Mouse (Mus musculus) spleen, adult 10 weeks (tissue): ENCODE measurements around the gene Vmn1r10. TPM values are rescaled to one million over a fixed set of nuclear protein-coding genes. Genes with fewer than 3 reads are reported as not detected.

Experiments
- polyA plus RNA-seq: library from polyadenylated mRNA; stranded (reverse); fragments of 350-450 nt; fragmentation: Illumina TruSeq; extraction: RNeasy Lipid Tissue Mini Kit (QIAGEN cat#74804); gene quantifications from one replicate; pipeline ENCODE4 v1.2.3, GENCODE M21; 2015; ENCODE audit warnings: low replicate concordance; ENCODE audit not compliant: insufficient read depth

Vmn1r10 gene
- polyA plus RNA-seq = not detected

DNA sequence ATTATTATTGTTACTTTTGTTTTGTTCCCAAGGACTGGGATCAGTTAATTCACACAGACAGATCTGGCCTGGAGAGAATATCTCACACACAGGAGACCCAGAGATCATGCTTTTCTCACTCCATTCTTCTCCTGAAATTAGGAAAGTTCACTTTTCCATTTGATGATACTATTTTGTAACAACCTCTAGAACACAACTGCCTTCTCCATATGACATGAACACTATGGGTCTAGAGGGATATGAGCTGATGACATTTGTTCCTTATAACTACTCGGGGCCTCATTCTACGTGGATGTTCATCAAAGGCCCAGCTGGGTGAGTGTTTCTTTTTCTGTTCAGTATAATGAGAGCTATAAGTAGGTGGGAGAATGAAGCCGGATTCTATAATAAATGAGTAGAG, at the start of gene Vmn1r10:
TSS of gene Vmn1r10 (plus strand) at position 301 of the 400 bp plus-strand sequence.

DNA sequence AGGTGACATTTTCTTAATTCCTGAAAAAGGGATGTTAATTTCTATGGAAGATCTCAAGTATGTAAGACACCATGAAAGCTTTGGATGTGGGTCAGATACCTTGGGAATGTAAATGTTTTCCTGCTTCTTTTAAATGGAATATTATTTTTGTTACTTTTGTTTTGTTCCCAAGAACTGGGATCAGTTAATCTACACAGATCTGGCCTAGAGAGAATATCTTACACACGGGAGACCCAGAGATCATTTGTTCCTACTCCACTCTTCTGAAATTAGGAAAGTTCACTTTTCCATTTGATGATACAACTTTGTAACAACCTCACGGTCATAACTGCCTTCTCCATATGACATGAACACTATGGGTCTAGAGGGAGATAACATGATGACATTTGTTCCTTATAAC, 42.8 kb upstream of the Vmn1r10 start, which contains the start of gene Vmn1r9:
TSS of gene Vmn1r9 (plus strand) at position 301 of the 400 bp plus-strand sequence.

DNA sequence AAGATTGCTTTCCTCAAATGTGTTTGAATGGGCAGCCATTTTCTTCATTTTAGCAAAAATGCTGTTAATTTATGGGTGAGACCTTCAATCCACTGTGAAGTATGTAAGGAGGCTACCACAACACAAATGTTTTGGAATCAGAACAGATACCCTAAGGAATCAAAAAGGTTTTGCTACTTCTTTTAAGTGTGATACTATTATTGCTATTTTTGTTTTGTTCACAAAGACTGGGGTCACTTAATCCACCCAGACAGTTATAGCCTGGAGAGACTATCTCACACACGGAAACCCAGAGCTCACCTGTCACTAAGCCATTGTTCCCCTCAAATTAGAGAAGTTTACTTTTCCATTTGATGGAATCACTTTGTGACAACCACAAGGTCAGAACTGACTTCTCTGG, 23.9 kb downstream of the Vmn1r10 start, which contains the start of gene Vmn1r11:
TSS of gene Vmn1r11 (plus strand) at position 301 of the 400 bp plus-strand sequence.

DNA sequence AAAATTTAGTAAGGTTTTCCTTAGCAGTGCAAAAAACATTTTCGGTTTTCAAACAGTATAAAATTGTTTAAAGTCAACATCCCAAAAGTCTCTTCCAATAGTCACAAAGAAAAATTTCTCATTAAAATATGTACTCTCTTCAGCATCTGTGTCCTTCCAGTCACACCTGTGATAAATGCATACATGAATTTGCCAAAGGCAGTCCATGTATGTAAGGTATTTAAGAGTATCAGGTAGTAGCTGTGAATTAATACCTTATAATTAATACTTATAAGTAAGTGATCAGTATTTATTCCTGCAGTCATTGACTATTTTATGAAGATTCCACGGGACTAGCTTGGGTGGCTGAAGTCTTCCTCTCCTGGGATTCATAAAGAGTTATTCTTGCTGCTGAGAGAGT, 47.4 kb downstream of the Vmn1r10 start, which contains the start of gene Vmn1r12:
TSS of gene Vmn1r12 (plus strand) at position 301 of the 400 bp plus-strand sequence.

Other genes with a start within 250 kb of the Vmn1r10 start
- 125 TPM for gene Nt5c3, start 185.5 kb upstream of the Vmn1r10 start, polyA plus RNA-seq
- 0.22 TPM for gene Vmn1r4, start 185.4 kb upstream of the Vmn1r10 start, polyA plus RNA-seq
- not detected for gene Vmn1r5, start 139.2 kb upstream of the Vmn1r10 start, polyA plus RNA-seq
- gene Vmn1r6, start 112.2 kb upstream of the Vmn1r10 start, polyA plus RNA-seq = not detected
- gene Vmn1r7, start 84.1 kb upstream of the Vmn1r10 start, polyA plus RNA-seq = not detected
- not detected for gene Vmn1r8, start 77.2 kb upstream of the Vmn1r10 start, polyA plus RNA-seq
- not detected for gene Vmn1r9, start 42.7 kb upstream of the Vmn1r10 start, polyA plus RNA-seq
- gene Vmn1r11, start 24.0 kb downstream of the Vmn1r10 start, polyA plus RNA-seq = not detected
- gene Vmn1r12, start 47.5 kb downstream of the Vmn1r10 start, polyA plus RNA-seq = not detected
- gene Vmn1r13, start 93.8 kb downstream of the Vmn1r10 start, polyA plus RNA-seq = not detected
- gene Vmn1r14, start 122.2 kb downstream of the Vmn1r10 start, polyA plus RNA-seq = not detected
- not detected for gene Vmn1r15, start 148.5 kb downstream of the Vmn1r10 start, polyA plus RNA-seq
- gene Vmn1r16, start 220.0 kb downstream of the Vmn1r10 start, polyA plus RNA-seq = not detected